Mouse (Mus musculus) limb, embryonic 10.5 days (tissue): ENCODE data around the gene Slc2a3. TPM values are rescaled to one million over a fixed set of nuclear protein-coding genes. Genes with fewer than 3 reads are reported as not detected.

ENCODE experiments used
- microRNA-seq: library from miRNA; unstranded; fragments of <30 nt; microRNA quantifications from one replicate; pipeline ENCODE4, GENCODE M21; 2017
- polyA plus RNA-seq: library from polyadenylated mRNA; unstranded; fragments of >200 nt; fragmentation: Nextera tagmentation; extraction: Ambion mirVana; gene quantifications from 2 replicates; pipeline ENCODE4 v1.2.1, GENCODE M21; 2016

Slc2a3 gene
- polyA plus RNA-seq, 1 experiment from 2014 or later = 74.0 TPM

Small RNA genes lying within 50 kb of the gene (microRNA-seq; reads per million reads assigned to microRNA genes)
- not detected for gene Mir7231

Other genes with a start within 250 kb of the Slc2a3 start
- gene Aicda, start 247.8 kb downstream of the Slc2a3 start, polyA plus RNA-seq = 0.28 TPM in 1 of 2 replicates, not detected in the other
- 0.63 and 1.5 TPM in 2 replicates for gene Apobec1, start 199.2 kb downstream of the Slc2a3 start, polyA plus RNA-seq
- gene Gdf3, start 191.6 kb downstream of the Slc2a3 start, polyA plus RNA-seq = not detected in 2 replicates
- not detected in 2 replicates for gene Dppa3, start 175.2 kb downstream of the Slc2a3 start, polyA plus RNA-seq
- gene Nanog, start 94.2 kb downstream of the Slc2a3 start, polyA plus RNA-seq = 0.11 TPM in 1 of 2 replicates, not detected in the other
- gene Foxj2, start 18.3 kb upstream of the Slc2a3 start, polyA plus RNA-seq = 1.7 and 3.2 TPM in 2 replicates
- gene C3ar1, start 54.5 kb upstream of the Slc2a3 start, polyA plus RNA-seq = 0.73 and 1.2 TPM in 2 replicates
- gene Necap1, start 72.8 kb upstream of the Slc2a3 start, polyA plus RNA-seq = 52.1 and 56.2 TPM in 2 replicates
- 0.40 and 0.56 TPM in 2 replicates for gene Clec4a1, start 120.2 kb upstream of the Slc2a3 start, polyA plus RNA-seq
- gene Clec4a3, start 150.9 kb upstream of the Slc2a3 start, polyA plus RNA-seq = 0.40 TPM in 1 of 2 replicates, not detected in the other
- gene Clec4a4, start 188.7 kb upstream of the Slc2a3 start, polyA plus RNA-seq = not detected in 2 replicates
- gene Clec4b1, start 248.3 kb upstream of the Slc2a3 start, polyA plus RNA-seq = not detected in 2 replicates